Mouse (Mus musculus): ENCODE results near the gene Smoc1.

Smoc1 gene

DNA sequence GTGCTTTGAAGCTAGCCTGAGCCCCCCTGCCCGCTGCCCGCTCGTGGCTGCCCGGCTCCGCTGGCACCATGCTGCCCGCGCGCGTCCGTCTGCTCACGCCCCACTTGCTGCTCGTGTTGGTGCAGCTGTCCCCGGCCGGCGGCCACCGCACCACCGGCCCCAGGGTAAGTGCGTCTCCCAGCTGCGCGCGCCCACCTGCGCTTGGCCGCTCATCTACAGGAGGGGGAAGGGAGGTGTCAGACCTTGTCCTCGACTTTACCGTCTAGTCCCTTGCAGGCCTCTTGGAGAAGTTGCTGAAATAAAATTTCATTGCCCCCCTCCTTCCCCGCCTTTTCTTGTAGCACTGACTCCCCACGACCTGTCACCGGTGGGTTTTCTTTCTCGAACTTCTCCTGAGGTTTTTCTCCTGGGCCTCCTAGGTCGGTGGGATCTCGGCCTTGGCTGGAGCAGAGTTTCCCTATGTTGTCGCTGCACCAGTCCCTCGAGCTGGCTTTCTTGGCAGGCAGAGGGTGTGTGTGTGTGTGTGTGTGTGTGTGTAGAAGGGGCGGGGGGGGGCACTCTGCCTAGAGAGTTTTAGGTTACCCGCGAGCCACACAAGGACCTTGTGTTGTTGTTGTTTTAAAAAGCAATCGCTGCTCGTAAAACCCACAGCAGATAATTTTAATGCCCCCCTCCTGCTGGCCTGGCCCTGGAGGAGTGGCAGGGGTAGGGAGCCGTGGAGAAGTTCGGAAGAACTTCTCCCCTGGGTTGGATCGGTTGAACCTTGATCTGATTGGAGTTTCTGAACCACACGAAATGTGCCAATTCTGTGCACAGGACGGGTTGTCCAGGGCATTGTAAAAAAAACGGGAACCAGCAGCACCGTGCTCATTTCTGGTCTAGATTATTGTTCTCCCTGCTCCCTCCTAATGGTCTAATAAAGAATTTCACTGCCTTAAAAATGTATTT is 661 bp downstream of the Smoc1 start:
- DNase-seq, result peak in 1 of 2 experiments; percentile 57

GRCm38 (mm10) chr12:81028291-81028920 is 1.8 kb downstream of the Smoc1 start:
- DNase-seq, result no peak

DNA sequence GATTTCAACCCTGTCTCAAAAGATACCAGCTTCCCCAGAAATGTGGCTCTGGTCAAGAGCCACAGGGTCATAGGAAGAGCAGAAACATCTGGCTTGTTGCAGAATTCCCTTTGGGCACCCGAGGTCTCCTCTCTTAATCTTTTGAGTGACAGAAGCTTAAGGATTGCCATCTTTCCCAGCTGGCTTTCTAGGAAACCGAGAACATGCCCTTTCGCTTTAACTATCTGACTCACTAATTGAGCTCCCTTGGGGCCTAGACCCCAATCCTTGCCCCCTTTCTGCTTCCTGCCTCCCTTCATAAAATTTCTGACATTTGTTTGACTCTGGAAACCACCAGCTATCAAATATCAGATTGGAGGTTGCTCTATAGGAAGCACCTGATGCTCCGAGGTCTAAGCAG is 3.1 kb downstream of the Smoc1 start:
- no peak for DNase-seq

DNA sequence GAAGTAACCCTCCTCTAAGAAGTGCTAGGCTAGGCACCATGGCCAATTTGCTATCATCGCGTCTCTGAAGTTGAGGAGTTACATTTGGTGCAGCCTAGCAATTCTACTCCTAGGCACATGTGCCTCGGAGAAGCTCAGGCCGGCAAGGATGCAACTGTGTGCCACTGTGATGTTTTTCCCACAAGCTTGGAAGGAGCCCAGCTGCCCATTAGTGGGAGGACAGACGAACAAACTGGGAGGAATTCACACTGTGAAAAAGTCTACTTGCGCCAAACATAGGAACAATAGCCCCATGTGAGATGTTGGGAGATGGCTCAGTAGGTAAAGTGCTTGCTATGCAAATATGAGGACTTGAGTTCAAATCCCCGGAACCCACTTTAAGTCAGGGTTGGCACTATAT is 5.0 kb downstream of the Smoc1 start:
- no peak for DNase-seq

DNA sequence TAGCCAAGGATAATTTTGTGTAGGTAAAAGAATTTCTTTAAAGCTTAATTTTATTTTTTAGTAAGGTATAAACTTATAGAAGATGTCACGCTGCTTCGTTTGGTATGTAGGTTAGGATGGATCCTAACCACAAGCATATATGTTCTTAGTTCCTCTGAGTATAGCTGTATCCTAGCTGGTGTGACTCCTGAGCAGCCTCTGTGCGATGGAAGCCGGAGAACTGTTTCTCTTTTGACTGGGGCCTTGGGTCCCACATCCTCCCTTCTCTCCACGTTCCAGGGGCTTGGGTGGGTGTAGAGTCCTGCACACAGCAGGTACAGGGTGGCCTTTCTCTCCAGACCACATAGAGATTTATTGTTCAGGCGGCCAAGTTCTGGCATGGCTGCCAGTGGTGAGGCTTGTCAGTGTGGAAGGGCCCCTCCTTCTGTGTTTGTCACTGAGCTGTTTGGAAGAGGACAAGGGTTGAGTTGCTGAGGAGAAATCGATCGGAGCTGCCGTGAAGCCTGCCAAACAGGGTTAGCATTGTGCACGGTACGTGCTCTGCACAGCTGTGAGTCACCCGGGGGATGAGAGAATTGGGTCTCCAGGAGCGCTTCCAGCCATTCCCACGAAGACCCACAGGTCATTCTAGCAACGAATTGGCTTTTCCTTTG is 6.9 kb downstream of the Smoc1 start:
- no peak for DNase-seq

- DNase-seq, result no peak
Observed at GRCm38 (mm10) chr12:81034042-81034417, 7.4 kb downstream of the Smoc1 start.

DNA sequence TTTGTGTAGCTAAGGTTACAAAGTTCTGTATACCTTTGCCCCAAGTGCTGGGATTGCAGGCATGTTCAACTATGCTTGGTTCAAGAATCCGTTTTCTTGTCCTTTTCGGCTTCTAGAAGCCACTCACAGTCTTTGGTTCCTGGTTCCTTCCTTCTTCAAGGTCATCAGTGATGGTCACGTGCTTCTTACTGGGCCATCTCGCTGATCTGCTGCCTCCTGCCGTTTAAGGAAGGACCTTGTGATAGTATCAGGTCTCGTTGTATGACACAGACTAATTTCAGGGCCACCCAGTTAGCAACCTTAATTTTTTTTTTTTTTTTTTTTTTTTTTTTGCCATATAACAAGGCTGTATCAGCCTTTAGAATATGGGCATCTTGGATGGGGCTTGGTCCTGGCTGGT is 9.2 kb downstream of the Smoc1 start:
- no peak for DNase-seq

- DNase-seq, result no peak
Observed at GRCm38 (mm10) chr12:81043616-81044015, 17.0 kb downstream of the Smoc1 start.

- DNase-seq, result peak; percentile 9 to 58
Observed at GRCm38 (mm10) chr12:81046926-81047325, 20.3 kb downstream of the Smoc1 start.

DNA sequence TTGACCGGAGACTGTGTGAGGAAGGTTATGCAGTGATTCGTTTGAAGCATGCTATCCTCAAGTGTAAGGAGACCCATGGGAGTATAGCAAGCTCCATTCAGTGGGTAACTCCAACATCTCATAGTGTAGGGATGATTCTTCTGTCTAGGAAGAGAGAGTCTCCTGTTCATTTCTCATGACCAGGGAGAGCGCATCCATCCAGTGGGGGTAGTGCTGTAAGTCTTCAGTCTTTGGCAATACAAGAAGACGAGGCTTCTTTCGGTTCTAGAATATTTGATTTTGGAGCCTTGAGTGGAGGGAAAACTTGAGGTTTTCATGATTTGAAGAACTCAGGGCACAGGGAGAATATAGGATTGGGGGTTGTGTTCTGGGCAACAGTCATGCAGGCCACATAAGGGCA is 23.1 kb downstream of the Smoc1 start:
- no peak for DNase-seq

DNA sequence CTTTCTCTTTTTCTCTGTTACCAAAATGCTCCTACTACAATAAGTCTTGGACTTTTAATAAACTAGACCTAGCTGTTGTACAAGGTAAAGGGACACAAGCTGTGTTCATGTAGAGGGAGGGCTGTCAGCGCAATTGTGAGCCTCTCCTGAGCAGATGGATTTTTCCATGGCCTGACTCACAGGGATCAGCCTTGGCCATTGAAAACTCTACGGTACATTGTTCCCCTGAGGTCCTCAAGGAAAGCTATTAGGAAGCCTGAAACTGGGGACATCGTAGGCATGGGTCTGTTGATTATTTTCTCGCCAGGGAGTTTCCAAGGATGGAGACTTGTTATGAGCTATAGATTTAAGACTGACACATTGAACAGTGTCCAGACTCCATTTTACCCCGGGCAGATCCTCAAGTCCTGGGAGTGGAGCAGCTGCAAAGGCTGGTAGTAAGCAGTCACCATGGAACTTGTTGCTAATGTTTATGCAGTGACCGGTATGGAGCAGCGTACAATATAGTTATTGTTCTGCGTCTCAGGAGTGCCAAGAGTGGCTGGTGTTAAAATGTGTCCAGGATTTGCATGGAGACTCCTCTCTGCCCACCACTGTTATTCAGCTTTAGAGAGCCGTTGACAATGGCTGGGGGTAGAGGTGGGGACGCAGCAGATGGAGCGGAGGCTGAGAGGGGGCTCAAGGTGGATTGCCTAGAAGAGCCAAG is 28.5 kb downstream of the Smoc1 start:
- DNase-seq, result no peak

- no peak for DNase-seq
Observed at GRCm38 (mm10) chr12:81055811-81056210, 29.2 kb downstream of the Smoc1 start.

- no peak for DNase-seq
Observed at GRCm38 (mm10) chr12:81057619-81058018, 31.0 kb downstream of the Smoc1 start.

GRCm38 (mm10) chr12:81058561-81058960 is 32.0 kb downstream of the Smoc1 start:
- no peak for DNase-seq

DNA sequence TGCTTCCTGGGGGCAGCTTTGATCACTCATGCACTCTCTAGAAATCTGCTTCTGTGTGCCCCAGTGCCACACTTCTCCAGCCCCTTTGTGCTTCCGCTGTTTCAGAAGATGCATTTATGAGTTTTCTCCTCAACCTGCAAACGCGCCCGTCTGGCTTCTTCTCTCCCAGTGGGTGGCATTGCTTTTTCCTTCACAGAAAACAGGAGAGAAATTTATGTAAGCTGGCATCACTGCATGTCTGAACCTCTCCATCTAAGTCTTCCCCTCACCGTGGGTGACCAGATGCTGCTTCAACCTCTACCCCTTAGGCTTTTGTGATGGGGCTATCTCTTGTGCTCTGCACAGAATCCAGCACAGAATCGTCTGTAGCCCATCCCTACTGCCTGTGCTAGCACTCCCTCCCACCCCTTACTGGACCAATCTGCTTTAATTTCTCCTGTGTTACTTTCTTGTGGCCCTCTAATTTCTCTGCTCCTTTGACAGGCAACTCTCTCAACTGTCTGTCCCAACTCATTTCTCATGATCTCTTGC is 35.3 kb downstream of the Smoc1 start:
- no peak for DNase-seq

GRCm38 (mm10) chr12:81063336-81063955 is 36.8 kb downstream of the Smoc1 start:
- DNase-seq, result no peak

GRCm38 (mm10) chr12:81074139-81074538 is 47.5 kb downstream of the Smoc1 start:
- no peak for DNase-seq

DNA sequence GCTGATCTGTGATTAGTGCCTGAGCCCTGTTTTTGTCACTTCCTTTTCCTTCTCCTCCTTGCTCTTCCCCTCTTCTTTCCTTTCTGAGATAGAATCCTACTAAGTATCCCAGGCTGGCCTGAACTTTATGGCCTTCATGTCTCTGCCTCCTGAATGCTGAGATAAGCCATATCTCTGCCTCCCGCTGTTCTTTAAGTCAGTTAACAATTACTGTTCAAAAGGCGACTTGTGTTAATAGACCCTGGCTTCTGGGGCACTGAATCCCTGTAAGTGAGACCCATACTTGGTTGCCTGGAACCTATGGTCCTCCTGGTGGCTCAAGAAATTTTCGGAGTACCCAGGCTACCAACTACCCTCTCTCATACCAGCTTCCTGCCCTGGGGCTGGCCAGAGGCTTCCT is 48.3 kb downstream of the Smoc1 start:
- no peak for DNase-seq

GRCm38 (mm10) chr12:81077953-81078646 is 51.5 kb downstream of the Smoc1 start:
- DNase-seq, result no peak

- DNase-seq, result no peak
Observed at GRCm38 (mm10) chr12:81080345-81080744, 53.7 kb downstream of the Smoc1 start.

GRCm38 (mm10) chr12:81081031-81081430 is 54.4 kb downstream of the Smoc1 start:
- no peak for DNase-seq

DNA sequence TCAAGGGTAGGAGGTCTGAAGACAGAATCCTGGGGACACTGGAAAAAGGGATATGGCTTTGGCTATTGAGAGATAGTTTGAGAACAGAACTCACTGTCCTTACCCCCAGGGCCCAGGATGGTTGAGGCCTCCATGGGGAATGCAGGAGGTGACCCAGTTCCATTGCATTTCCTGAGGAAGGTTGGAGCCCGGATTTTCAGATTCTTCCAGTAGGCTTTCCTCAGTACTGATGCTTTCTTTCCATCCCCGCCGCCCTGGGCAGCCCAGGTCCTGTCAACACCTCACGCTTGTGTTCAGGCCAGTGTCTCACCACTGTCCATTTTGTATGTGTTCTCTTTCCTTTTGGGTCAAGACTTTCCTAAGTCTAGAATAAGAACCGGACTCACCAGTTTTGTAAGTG is 56.5 kb downstream of the Smoc1 start:
- no peak for DNase-seq

All from cerebellum, postnatal 25 days (tissue).